Mouse (Mus musculus): Measurements from ENCODE around the gene Ssr1.

Gene Ssr1

DNA sequence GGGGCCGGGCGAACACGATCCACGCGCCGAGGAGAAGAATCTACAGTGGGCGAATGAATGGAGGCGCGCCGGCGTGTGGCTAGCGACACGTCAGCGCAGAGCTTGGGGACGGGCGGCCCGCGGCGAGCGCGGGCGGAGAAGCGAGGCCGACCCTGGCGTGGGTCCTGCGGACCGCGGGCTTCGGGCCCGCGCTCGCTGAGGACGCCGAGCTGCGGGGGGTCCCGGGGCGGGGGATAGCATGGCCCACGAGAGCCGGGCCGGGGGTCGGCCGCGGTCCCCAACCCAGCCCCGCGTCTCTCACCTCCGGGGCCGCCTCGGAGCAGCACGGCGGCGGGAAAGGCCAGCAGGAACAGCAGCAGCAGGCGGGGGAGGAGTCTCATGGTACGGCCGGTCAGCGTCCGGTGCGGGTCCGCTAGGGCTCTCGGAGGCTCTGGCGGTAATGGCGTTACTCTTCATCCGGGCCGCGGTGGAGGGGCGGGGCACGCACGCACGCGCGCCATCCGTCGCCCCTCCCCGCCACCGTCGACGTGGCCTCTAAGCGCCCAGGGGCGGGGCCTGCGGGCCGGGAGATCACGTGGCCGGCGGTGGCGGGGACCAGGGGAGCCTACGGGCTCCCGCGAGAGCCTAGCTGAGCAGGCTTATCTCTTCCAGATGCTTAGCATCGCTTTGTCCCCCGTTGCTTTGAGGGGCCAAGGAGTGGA, at the start of gene Ssr1:
Gene Ssr1, minus strand, starts transcription at position 514 of the 701 bp plus-strand sequence.
- peak; percentile 97 for DNase-seq (ENCODE audit: low spot score)

GRCm38 (mm10) chr13:38037811-38038210, 43.8 kb upstream of the Ssr1 start:
- DNase-seq (ENCODE audit: low spot score), result no peak

DNA sequence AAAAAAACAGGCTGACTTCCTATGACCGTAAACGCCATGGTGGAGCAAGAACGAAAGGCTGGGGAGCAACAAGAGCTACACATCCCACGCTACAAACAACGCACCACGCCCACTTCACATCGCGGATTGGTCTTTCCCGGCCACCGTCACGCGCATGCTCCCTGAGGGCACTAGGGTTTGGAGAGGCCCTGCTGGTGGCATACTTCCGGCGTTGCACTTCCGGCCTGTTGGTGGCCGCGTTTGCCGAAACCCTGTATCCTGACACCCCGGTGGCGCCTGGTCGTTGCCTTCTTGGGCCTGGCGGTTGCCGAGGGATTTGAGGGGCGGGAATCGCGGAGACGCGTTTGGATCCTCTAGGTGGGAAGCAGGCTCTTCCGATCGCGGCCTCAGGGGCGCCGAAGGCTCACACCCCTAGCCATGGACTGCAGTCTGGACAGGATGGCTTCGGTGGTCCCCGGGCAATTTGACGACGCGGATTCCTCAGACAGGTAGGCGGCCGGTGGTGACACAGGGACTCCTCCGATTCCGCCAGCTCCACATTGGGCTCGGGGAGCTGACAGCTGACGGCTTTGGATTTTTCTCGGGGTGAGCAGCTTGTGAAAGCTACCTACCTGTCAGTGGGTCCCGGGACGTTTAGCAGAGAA, 43.1 kb upstream of the Ssr1 start, which contains the start of gene Cage1:
Gene Cage1, minus strand, starts transcription at position 26 of the 644 bp plus-strand sequence.
- DNase-seq (ENCODE audit: low spot score), result peak; percentile 96

DNA sequence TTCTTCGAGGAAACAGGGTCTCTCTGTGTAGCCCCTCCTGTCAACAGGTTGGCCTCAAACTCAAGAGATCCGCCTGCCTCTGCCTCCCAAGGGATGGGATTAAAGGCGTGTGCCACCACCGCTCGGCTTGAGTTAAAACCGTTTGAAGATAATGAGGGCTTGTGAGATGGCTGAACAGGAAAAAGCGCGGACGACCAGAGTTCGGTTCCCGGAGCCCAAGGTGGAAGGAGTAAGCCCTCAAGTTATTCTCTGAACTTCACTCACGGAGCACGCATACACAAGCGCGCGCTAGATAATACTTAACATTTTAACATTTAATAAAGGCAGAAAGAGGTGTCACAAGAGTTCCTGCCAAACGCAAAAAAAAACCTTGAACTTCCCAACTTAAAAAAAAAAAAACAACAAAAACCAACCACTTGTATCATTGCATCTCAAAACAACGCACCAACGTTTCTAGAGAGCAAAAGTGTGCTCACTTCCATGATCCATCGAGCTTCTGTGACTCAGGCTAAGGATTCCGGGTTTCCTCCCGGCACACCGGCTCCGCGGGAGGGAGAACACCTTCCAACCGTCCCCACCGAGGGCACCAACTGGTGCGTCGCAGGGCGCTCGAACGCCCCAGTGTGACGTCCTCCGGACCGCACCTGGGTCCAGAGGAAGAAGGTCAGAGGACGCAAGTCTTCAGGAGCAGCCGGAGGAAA, 42.5 kb upstream of the Ssr1 start, which contains the start of gene Riok1:
Gene Riok1, plus strand, starts transcription at position 653 of the 701 bp plus-strand sequence.
- no peak for DNase-seq (ENCODE audit: low spot score)

- DNase-seq (ENCODE audit: low spot score), result no peak
Observed at GRCm38 (mm10) chr13:38028407-38028806, 34.4 kb upstream of the Ssr1 start.

- DNase-seq (ENCODE audit: low spot score), result no peak
Observed at GRCm38 (mm10) chr13:38027618-38028248, 33.7 kb upstream of the Ssr1 start.

DNA sequence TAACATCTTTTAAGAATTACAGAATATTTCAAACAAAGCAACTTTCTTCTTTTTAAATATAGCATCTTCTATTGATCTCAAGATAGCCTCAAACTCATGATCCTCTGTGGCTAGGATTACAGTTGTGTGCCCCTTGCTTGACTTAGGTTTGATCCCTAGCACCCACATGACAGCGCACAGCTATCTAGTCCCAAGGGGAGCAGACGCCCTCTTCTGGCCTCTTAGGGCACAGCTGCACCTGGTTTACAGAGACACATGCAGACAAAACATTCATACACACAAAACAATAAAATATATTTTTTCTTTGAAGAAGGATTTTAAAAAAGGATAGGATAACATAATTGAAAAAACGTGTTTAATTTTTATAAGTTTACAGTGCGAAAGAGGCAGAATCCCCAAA, 31.9 kb upstream of the Ssr1 start:
- DNase-seq (ENCODE audit: low spot score), result no peak

- no peak for DNase-seq (ENCODE audit: low spot score)
Observed at GRCm38 (mm10) chr13:38018791-38019190, 24.8 kb upstream of the Ssr1 start.

DNA sequence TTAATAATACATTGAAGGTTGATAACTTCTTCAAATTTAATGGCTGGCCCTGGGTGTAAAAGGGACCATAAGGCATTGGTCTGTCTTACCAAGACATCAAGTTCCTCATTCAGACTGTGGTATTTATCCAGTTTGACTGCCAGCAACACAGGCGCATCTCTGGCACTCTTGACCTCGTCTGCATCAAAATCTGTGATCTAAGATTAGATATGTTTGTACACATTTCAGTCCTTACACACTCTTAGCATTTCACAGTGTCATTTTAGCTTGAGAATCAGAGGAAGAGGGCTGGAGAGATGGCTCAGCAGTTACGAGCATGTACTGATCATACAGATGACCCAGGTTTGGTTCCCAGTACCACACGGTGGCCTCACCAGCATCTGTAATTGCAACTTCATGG, 21.6 kb upstream of the Ssr1 start:
- no peak for DNase-seq (ENCODE audit: low spot score)

DNA sequence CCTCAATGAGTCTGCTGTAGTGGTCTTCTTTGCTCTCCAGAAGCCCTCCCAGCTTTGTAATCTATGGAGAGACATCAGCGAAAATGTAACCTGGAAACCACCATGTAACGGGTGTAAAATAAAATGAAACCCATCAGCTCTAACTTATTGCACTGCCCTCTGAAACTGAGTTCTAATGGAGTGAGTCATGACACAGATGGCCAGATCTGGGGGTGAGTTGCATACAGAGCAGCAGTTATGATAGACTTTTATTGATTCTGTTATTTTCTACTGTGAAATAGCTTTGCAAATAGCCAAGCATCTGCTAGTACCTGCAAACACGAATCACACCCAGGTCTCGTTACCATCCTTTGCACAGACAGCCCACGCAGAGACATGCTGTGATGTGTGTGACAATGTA, 18.4 kb upstream of the Ssr1 start:
- peak; percentile 12 for DNase-seq (ENCODE audit: low spot score)

DNA sequence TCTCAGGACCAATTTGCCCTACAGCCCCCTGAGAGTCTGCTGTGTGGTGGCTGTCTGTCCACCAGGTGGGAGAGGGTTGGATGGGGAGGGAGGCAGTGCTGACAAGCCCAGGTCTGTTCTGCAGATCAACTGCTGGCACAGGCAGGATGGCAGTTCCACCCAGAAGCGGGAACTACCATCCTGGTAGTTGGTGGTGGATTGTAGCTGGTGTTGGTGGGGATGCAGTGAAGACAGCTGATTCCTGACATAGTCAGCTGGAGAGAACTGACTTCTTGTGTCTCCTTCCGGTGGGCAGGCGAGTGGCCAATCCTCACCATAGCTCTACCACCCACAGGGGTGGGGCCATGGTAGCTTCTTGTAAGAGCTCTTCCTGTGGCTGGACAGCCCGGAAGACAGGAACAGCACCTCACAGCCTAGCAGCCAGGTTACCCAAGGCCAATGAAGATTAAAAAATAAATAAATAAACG, 16.5 kb upstream of the Ssr1 start:
- no peak for DNase-seq (ENCODE audit: low spot score)

DNA sequence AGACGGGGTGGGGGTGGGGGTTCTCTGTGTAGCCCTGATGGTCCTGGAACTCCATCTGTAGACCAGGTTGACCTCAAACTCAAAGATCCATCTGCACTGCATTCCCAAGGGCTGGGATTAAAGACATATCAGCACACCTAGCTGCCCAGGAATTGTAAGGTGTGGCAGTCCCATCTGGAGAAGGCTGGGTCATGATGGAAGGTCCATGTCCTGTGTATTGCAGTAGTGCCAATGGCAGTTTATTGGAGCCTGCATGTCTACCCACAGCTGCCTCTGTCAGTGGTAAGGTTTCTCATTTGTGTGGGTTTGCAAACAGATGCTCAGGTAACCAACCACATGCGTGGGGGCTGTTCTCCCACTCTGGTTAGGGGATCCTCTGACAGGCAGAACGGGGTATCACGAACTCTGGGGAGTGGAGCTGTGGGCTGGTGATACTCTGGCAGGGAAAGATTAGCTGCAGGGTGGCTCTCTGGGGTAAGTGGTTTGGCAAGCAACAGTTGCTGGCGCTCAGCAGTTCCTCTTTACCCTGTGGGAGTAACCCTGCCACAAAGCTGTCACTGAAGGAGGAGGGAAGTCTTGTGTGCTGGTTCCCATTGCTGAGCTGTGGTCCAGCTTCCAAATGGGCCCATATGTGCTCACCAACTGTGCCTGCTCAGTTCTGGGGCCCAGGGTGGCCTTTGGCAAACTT, 15.8 kb upstream of the Ssr1 start:
- peak; percentile 20 for DNase-seq (ENCODE audit: low spot score)

- DNase-seq (ENCODE audit: low spot score), result no peak
Observed at GRCm38 (mm10) chr13:38007972-38008371, 14.0 kb upstream of the Ssr1 start.

DNA sequence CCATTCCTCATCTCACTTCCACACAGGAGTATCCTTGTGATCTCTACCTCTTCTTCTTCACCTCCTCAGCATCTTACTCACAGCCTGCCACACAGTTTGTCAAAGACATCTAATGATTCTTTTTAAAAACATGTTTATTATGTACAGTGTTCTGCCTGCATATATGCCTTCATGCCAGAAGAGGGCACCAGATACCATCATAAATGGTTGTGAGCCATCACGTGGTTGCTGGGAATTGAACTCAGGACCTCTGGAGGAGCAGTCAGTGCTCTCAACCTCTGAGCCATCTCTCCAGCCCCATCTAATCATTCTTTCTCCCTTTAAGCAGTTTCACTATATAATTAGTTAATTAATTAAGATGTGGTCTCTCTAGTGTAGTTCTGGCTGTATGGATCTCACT, 8.4 kb upstream of the Ssr1 start:
- no peak for DNase-seq (ENCODE audit: low spot score)

DNA sequence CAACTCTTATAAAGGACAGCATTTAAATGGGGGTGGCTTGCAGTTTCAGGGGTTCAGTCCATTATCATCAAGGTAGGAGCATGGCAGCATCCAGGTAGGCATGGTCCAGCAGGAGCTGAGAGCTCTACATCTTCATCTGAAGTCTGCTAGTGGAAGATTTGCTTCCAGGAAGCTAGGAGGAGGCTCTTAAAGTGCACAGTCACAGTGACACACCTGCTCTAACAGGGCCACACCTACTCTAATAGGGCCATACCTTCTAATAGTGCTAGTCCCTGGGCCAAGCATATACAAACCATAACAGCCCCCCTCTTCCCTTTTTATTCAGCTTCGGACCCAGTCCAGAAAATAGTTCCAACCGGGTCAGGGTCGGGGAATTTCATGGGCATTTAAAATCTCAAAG, 5.7 kb upstream of the Ssr1 start:
- no peak for DNase-seq (ENCODE audit: low spot score)

GRCm38 (mm10) chr13:37994405-37994749, 360 bp upstream of the Ssr1 start:
- DNase-seq (ENCODE audit: low spot score), result no peak

DNA sequence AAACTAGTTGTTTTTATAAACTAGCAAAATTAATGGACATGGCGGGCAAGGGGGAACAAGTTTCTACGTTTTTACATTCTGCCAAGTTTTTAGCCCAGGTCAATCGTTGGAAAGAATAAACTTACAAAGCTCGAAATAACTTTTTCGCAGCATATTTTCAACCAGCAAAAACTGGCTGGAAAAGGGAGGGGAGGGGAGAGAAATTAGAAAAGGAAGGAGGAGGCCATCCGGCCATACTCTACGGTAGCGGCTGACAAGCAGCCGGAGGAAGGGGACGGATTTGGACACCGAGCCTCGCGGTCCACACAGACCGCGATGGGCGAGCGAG, 677 bp downstream of the Ssr1 start:
- DNase-seq (ENCODE audit: low spot score), result peak; percentile 28

DNA sequence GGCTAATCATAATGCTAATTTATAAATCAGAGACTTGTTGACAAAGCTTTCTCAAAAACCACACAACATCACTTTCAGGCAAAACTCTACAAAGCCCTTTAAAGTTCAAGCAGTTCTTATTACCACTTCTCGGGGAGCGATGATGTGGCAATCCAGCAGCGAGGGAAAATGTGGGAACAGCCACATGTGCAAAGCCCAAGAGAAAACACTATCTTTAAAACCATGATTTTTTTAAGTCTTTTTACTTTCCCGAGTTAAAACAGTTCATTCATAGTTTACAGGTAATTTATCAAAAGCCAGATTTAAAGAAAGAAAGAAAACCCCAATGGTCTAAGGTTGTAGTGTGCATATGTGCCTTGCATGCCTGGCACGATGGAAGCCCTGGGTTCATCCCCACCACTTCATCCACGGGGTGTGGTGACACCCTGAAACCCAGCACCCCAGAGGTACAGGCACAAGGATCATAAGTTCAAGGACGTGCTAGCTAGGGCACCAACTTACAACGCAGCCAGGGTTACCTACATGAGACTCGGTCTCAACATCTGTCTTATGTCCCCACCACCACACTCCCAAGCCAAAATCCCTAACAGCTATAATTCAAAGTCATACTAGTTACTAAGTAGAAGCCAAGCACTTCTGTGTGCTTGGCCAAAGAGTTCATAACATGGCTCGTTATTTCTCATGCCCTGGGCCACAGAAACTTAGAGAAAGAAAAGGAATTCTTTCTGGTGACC, 1.2 kb downstream of the Ssr1 start:
- no peak for DNase-seq (ENCODE audit: low spot score)

DNA sequence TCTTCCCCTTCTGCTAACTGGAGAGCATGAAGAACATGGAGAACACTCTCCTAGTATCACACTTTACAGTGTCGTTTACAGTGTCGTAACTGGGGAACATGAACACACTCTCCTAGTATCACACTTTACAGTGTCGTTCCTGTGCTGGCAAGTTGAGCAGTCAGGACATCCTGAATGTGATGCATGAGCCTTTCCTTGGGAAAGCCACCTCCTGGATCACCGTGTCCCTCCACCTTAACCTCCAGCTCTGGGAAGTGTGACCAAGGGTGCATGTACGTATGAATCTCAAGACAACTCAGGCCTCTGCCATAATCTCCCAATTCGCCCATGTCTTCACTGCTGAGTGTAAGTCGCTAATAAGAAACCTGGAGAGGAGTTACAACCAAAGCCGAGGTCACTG, 4.3 kb downstream of the Ssr1 start:
- no peak for DNase-seq (ENCODE audit: low spot score)

- no peak for DNase-seq (ENCODE audit: low spot score)
Observed at GRCm38 (mm10) chr13:37986166-37986565, 7.9 kb downstream of the Ssr1 start.

GRCm38 (mm10) chr13:37981063-37981462, 13.0 kb downstream of the Ssr1 start:
- DNase-seq (ENCODE audit: low spot score), result no peak

Data from layer of hippocampus, adult 11-12 months (tissue).